Mouse (Mus musculus): ENCODE measurements around the gene Il22ra2.

The Il22ra2 gene

DNA sequence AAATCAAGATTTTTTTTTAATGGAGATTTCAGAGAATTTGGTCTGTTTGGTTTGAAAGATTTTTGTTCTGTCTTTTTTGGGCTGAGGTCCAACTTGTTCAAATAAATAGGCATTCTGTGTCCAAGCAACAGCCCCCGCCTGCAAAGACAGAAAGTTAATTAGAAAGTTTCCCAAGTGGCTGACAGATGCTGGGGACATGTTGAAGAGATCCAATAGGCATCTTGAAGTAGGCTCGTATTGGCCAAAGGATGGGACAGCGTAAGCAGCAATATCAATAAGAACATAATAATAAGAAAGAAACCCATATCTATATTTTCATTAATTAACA lies 21.7 kb upstream of the Il22ra2 start:
- DNase-seq (ENCODE audit: low spot score in 2 of 2), result no peak

- DNase-seq (ENCODE audit: low spot score in 2 of 2), result peak; percentile 56 to 80
These were observed 20.3 kb upstream of the Il22ra2 start for GRCm38 (mm10) chr10:19601502-19601901.

DNA sequence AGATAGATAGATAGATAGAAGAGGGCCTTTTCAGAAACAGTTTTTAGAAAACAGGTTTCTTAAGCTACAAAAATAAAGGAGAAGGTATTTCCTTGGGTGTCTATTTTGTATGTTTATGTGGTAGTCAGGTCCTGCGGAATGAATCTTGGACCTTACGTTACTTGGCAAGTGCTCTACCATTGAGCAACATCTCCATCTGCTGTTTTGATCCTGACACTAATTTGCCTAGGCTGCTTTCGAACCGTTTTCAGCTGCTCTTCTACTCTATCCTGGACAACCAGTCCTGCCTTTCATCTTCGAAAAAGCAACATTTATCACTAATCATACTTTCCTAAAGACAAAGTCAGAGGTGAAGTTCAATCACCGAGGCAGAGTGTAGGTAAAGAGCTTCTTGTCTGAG lies 18.6 kb upstream of the Il22ra2 start:
- no peak for DNase-seq (ENCODE audit: low spot score in 2 of 2)

- DNase-seq (ENCODE audit: low spot score in 2 of 2), result no peak
These were observed 12.7 kb upstream of the Il22ra2 start for GRCm38 (mm10) chr10:19609125-19609524.

- no peak for DNase-seq (ENCODE audit: low spot score in 2 of 2)
These were observed 10.2 kb upstream of the Il22ra2 start for GRCm38 (mm10) chr10:19611616-19612015.

GRCm38 (mm10) chr10:19613111-19613753 lies 8.6 kb upstream of the Il22ra2 start:
- DNase-seq (ENCODE audit: low spot score in 2 of 2), result peak in 1 of 2 experiments; percentile 31

DNA sequence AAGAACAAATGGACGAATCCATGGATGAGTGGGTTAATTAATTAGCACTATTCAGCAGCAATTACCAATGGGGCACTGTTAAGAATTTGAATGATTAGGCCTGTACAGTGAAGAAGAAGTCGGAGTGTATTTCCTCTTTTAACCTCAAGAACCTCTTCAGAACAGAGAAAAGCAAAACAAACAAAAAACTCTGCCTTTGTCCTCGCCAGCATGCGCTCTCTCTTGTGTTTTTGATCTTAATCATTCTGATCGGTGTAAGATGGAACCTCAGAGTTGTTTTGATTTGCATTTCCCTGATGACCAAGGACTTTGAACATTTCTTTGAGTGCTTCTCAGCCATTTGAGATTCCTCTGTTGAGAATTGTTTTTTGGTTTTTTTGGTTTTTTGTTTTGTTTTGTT lies 2.1 kb upstream of the Il22ra2 start:
- DNase-seq (ENCODE audit: low spot score in 2 of 2), result no peak

DNA sequence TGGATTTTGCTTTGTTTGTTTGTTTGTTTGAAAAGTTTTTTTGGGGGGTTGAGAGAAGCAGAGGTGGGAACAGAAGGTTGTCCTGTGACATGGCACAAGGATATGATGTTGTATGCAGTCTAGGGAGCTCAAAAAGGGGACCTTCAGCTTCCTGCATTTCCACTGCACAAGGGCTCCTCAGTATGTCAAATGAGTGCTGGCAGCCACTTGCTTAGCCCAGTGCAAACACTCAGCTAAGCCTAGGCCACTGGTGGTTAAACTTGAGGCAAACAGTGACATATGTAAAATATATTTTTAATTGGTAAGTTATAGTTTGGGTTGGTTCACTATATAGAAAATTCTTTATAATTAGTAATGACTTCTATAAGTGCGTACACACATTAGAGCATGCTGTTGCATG lies 2.8 kb downstream of the Il22ra2 start:
- no peak for DNase-seq (ENCODE audit: low spot score in 2 of 2)

DNA sequence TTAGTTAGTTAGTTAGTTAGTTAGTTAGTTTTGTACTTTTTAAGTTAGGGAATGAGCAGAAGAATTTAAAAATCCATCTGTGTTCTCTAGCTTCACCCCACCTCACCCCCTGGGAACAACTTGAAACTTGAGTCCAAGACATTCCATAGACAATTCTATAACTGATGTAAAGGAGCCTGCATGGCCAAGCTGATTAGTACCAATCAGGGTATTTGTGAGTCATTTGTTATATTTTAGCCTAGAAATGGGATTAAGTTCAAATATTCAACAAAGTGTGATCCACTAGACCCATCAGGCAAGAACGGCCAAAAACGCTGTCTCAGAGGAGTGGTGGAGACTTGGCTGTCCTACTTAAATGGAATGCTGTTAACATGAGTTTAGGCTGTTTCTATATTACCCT lies 5.5 kb downstream of the Il22ra2 start:
- DNase-seq (ENCODE audit: low spot score in 2 of 2), result no peak

- no peak for DNase-seq (ENCODE audit: low spot score in 2 of 2)
These were observed 6.0 kb downstream of the Il22ra2 start for GRCm38 (mm10) chr10:19627748-19628147.

GRCm38 (mm10) chr10:19631616-19632195 lies 9.9 kb downstream of the Il22ra2 start:
- no peak for DNase-seq (ENCODE audit: low spot score in 2 of 2)

- no peak for DNase-seq (ENCODE audit: low spot score in 2 of 2)
These were observed 17.1 kb downstream of the Il22ra2 start for GRCm38 (mm10) chr10:19638851-19639250.

DNA sequence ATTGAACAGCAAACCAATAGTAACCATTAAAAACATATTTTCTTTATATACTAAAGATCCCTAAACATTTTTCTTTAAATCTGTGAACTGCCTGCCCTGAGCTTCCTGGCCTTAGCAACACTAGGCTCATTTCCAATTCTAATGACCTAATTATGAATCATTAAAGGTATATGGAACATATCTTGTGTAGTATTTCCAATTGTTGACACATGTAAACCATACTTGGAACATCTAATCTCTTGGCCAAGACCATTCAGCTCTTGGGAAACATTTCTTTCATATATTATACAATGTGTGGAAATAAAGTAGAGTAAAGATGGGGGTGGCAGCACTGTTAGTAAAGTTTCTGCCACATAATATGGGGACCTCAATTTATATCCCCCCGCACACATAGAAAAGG lies 17.8 kb downstream of the Il22ra2 start:
- DNase-seq (ENCODE audit: low spot score in 2 of 2), result no peak

DNA sequence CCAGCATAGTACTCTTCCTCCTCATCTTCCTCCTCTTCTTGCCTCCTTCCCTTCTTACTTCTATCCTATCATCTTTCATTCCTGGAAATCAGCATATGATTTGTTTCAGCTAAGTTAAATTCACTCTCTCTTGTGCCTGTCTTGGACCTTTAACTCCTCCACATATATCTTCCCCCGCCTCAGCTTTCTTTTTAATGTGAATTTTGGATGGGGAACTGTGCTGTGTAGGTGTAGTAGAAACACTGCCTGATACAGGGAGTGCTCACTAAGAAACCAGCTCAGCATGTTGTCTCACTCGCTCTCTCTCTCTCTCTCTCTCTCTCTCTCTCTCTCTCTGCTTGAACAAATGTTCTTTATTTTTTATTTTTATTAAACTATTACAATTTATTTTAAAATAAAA lies 23.3 kb downstream of the Il22ra2 start:
- DNase-seq (ENCODE audit: low spot score in 2 of 2), result no peak

- DNase-seq (ENCODE audit: low spot score in 2 of 2), result peak in 1 of 2 experiments; percentile 27
These were observed 35.6 kb downstream of the Il22ra2 start for GRCm38 (mm10) chr10:19657426-19657825.

GRCm38 (mm10) chr10:19659953-19660352 lies 38.2 kb downstream of the Il22ra2 start:
- DNase-seq (ENCODE audit: low spot score in 2 of 2), result peak in 1 of 2 experiments; percentile 27

DNA sequence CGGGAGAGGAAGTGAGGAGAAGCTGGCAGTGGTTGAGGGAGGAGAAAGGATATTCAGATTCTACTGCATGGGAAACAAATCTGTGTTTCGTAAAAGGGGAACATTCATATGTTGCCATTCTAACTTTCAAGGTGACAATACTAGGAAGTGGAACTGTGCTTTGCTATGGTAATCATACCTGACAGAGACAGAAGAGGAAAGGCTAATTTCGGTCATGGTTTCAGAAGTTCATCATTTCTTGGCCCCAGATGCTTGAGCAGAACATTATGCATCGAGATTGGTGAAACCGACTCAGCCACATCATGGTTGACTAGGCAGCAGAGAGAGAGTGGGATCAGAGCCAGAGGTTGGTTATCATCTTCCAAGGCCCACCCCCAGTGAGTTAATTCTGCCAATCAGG lies 47.2 kb downstream of the Il22ra2 start:
- DNase-seq (ENCODE audit: low spot score in 2 of 2), result peak in 1 of 2 experiments; percentile 37

GRCm38 (mm10) chr10:19672015-19672414 lies 50.2 kb downstream of the Il22ra2 start:
- DNase-seq (ENCODE audit: low spot score in 2 of 2), result no peak

DNA sequence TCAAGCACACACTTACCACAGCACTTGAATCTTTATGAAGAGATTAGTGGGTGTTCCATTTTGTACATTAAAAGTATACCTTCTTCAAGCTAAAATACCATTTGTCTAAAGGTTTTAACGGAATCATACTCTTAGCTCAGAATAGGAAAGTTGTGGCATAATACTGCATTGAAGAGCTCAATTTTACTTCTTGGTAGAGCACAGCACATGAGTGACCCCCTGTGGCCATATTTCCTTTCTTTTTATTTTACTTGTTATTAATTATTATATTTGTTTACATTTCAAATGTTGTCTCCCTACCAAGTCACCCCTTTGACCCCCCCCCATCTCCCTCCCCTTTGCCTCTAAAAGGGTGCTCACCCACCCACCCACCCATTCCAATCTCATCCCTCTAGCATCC lies 51.3 kb downstream of the Il22ra2 start:
- peak in 1 of 2 experiments; percentile 18 for DNase-seq (ENCODE audit: low spot score in 2 of 2)

Measured in spleen, postnatal 10 days (tissue).